Mouse (Mus musculus) embryonic facial prominence, embryonic 10.5 days (tissue): ENCODE measurements at regions not wholly inside any gene's neighbourhood (a gene's known extent, or its start where the extent isn't known, plus 50 kb on each side); places are given as distances from the start of the nearest gene placed in this dataset.

Experiments used
- DNase-seq: peaks from one replicate; pipeline ENCODE4 v3.0.0-alpha.2; 2017; ENCODE audit warnings: low spot score
- H3K27ac ChIP-seq: fragments of 300-500 bp; sonication (generic); replicated peaks from 2 replicates; pipeline ENCODE4 v1.5.1; 2016; ENCODE audit warnings: mild to moderate bottlenecking
- H3K27me3 ChIP-seq: fragments of 300-500 bp; sonication (generic); replicated peaks from 2 replicates; pipeline ENCODE4 v1.6.1; 2016; ENCODE audit warnings: low read depth, mild to moderate bottlenecking; ENCODE audit not compliant: poor library complexity, severe bottlenecking
- H3K36me3 ChIP-seq: fragments of 300-500 bp; sonication (generic); replicated peaks from 2 replicates; pipeline ENCODE4 v1.6.1; 2016; ENCODE audit warnings: mild to moderate bottlenecking, moderate library complexity
- H3K4me1 ChIP-seq: fragments of 300-500 bp; sonication (generic); 2 replicates; pipeline ENCODE4 v1.6.1; 2016
- H3K4me3 ChIP-seq: fragments of 300-500 bp; sonication (generic); 2 replicates; pipeline ENCODE4 v1.5.1; 2016; ENCODE audit warnings: mild to moderate bottlenecking, moderate library complexity
- H3K9me3 ChIP-seq: fragments of 300-500 bp; sonication (generic); 2 replicates; pipeline ENCODE4 v1.6.1; 2016; ENCODE audit warnings: mild to moderate bottlenecking
- WGBS: fragments of 180-500 bp; shearing (Covaris S2); methylation state at CpG from one replicate; pipeline ENCODE4 v1.1.7; 2016; 5-methylcytosine and 5-hydroxymethylcytosine counted together

DNA sequence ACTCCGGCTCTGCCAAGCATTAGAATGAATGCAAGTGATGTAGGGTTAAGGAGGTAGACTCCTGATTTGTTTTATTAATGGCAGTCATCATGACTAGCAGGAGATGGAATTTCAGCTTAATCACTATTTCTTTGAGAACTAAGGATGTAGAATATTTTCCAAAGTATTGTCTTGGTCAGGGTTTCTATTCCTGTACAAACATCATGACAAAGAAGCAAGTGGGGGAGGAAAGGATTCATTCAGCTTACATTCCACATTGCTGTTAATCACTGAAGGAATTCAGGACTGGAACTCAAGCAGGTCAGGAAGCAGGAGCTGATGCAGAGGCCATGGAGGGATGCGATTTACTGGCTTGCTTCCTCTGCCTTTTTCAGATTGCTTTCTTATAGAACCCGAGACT is 195.4 kb upstream of the Tmem72 start:
- Histone ChIP-seq H3K4me1 (peaks cover 2% of the 10 kb centered on the region; the same call in 1 of the 2 replicates), H3K4me3 (no peak overlapping the region), H3K27ac (no peak overlapping the region), H3K27me3 (no peaks in the 10 kb centered on the region), H3K9me3 (no peaks in the 10 kb centered on the region), H3K36me3 (no peaks in the 10 kb centered on the region)
- DNase-seq: no peak
- WGBS: 77% methylated on average over 3 of the region's 3 CpGs

DNA sequence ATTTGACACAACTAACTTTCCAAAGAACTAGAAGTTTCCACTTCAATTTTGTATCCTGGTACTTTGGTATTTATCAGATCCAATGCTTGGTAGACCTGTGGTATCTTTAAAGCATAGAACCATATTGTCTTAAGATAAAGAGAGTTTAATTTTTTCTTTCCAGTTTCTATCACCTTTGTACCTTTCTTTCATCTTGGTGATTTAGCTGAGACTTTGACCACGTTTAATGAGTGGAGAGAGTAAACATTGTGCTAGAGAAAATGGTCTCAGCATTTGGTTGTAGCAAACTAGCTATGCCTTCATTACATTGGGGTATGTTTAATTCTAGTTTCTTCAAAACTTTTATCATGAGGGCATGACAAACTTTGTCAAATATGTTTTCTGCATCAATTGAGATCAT is 197.4 kb upstream of the Tmem72 start:
- no peaks in the 10 kb centered on the region for H3K9me3 ChIP-seq
- H3K27ac ChIP-seq: no peak overlapping the region
- H3K4me1 ChIP-seq: peaks cover 3% of the 10 kb centered on the region; the same call in 1 of the 2 replicates
- 76% methylated on average over 1 of the region's 1 CpGs for WGBS
- H3K36me3 ChIP-seq: no peaks in the 10 kb centered on the region
- no peak overlapping the region for H3K4me3 ChIP-seq
- no peak for DNase-seq
- no peaks in the 10 kb centered on the region for H3K27me3 ChIP-seq

DNA sequence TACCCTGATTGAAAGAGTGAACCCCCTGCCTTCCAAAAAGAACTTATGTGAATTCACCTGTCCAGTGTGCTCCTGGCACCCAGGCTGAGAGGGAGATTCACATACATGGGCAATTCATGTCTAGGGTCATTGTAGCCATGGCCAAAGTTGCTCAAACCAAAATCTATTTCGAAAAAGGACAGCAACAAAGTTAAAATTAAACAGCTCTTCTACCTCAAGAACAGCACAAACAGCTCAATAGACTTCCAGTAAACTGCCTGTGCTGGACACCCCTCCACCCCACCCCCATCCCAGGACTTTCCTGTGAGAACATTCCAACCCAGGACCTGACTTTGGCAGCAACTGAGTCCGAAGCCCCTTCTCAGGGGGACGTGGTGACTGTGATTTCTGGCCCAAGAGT is 218.3 kb upstream of the Tmem72 start:
- H3K4me1 ChIP-seq: no peaks in the 10 kb centered on the region
- H3K9me3 ChIP-seq: no peaks in the 10 kb centered on the region
- no peaks in the 10 kb centered on the region for H3K36me3 ChIP-seq
- no peak overlapping the region for H3K27ac ChIP-seq
- no peak overlapping the region for H3K4me3 ChIP-seq
- no peak for DNase-seq
- WGBS: 87% methylated on average over 3 of the region's 3 CpGs
- H3K27me3 ChIP-seq: no peaks in the 10 kb centered on the region

DNA sequence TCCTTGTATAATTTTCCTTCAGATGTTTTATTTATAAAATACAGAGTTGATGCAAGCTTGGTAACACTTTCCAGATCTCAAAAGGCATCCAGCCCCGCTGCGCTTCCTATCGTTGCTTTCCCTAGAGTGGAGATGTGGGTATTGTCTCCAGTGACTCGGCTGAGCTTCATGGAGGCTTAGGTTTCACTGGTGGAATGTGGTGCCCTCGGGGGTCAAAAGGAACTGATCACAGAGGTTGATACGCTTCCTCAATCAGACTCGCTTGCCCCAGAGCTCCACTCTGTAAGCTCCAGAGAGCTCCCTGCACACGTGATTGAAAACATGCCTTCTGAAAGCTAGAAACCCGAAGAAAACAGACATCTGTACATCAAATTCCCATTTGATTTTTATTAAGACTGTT is 224.9 kb upstream of the Tmem72 start:
- DNase-seq: peak; percentile 79
- peaks cover 37% of the 10 kb centered on the region for H3K4me1 ChIP-seq
- WGBS: 21% methylated on average over 9 of the region's 9 CpGs
- H3K4me3 ChIP-seq: no peak overlapping the region
- H3K36me3 ChIP-seq: no peaks in the 10 kb centered on the region
- H3K27ac ChIP-seq: no peak overlapping the region; the same call in 1 of the 2 replicates
- no peaks in the 10 kb centered on the region for H3K9me3 ChIP-seq
- H3K27me3 ChIP-seq: no peaks in the 10 kb centered on the region

DNA sequence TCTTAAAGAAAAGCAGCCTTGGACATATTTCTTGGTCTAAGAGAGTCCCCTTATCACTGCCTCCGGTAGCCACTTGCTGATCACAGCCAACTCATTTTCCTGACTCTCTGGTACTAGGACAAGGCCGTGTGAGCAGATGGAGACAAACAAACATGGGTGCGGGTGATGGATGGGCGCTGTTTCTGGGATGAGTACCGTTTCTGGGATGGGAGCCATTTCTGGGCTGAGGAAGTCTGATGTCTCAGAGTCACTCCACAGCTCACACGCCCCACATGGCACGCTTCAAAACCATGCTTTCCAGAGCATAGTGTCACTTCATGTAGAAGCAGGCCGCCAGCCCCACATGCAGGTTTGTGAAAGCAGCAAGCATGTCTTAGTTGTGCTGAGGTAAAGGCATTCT is 225.6 kb upstream of the Cxcl12 start:
- no peaks in the 10 kb centered on the region for H3K36me3 ChIP-seq
- 0 out of 2 replicates have a peak overlapping the region, but pooled peaks have one; percentile 7 for H3K27ac ChIP-seq
- DNase-seq: no peak
- WGBS: 95% methylated on average over 8 of the region's 8 CpGs
- H3K27me3 ChIP-seq: no peaks in the 10 kb centered on the region
- H3K9me3 ChIP-seq: no peaks in the 10 kb centered on the region
- peaks cover 42% of the 10 kb centered on the region for H3K4me1 ChIP-seq
- H3K4me3 ChIP-seq: no peak overlapping the region

DNA sequence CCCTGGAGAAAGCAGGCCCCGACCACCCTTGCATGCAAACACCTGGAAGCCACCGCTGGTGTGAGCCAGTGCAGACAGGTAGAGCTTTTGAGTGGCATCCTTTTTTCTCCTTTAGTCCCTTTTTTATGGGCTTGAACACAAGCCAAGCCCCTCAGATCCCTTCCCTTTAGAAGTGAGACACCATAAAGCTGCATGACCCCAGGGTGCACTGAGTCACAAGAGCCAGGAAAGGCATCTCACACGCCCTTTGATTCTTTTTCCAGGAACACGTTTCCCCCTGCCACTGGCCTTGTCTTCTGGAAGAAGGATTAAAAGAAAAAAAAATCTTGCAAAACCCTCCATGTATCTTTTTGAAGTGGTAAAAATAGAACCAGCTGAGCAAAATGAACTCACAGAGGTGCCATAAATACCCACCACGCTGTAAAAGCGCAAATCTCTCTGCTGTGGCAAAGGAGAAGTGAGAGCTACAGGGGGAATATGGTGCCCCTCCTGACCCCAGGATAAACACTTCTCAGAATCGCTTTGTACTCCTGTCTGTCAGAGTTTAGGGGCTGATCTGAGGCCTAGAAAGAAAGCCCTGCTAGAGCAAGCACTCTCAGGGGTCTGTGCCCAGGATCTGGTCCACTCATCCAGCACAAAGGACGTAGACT is 222.1 kb upstream of the Cxcl12 start:
- H3K9me3 ChIP-seq: no peaks in the 10 kb centered on the region
- 30% methylated on average over 8 of the region's 8 CpGs for WGBS
- peaks cover 35% of the 10 kb centered on the region for H3K4me1 ChIP-seq
- no peaks in the 10 kb centered on the region for H3K36me3 ChIP-seq
- H3K27me3 ChIP-seq: no peaks in the 10 kb centered on the region
- peak overlapping the region; percentile 73 for H3K27ac ChIP-seq
- H3K4me3 ChIP-seq: no peak overlapping the region
- DNase-seq: no peak

DNA sequence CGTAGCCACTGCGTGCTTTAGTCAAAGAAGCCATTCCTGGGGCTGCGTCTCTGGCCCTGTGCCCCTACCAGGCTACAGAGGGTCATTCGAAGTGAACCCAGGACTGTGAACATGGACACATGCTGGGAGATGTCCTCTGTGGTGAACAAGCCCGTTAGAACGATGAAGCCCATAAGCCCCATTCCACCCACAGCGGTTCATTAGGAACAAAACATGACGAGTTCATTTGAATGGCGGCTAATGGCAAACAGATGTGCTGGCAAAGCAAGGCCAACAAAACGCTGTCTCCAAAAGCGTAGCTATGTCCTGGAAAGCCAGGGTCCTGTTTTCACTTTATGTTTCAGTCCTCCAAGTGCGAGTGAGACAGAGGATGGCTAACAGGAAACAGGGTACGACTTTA is 208.7 kb upstream of the Cxcl12 start:
- H3K36me3 ChIP-seq: no peaks in the 10 kb centered on the region
- 42% methylated on average over 13 of the region's 13 CpGs for WGBS
- peaks cover 32% of the 10 kb centered on the region for H3K4me1 ChIP-seq
- H3K27me3 ChIP-seq: no peaks in the 10 kb centered on the region
- H3K4me3 ChIP-seq: no peak overlapping the region
- peak overlapping the region; percentile 89 for H3K27ac ChIP-seq
- no peaks in the 10 kb centered on the region for H3K9me3 ChIP-seq
- DNase-seq: peak; percentile 77

DNA sequence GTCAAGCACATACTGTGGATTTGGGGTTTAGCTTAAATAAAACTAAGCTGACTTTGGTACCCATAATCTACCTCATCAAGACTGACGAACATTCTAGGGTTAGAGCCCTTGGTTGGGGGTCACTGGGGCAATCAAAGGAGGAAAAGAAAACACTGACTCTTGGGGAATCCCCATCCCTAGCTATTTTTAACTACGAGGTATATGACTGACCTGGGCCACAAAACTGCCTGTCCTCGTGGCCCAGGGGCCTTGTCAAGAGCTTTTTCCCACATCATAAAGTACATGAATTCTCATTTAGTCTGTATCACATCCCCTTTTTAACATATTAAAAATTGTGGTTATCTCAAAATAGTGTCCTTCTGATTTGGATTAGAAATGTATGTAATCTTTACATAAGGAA is 207.7 kb upstream of the Cxcl12 start:
- 35% methylated on average over 3 of the region's 3 CpGs for WGBS
- Histone ChIP-seq H3K4me1 (peaks cover 32% of the 10 kb centered on the region), H3K27me3 (no peaks in the 10 kb centered on the region), H3K36me3 (no peaks in the 10 kb centered on the region), H3K9me3 (no peaks in the 10 kb centered on the region), H3K4me3 (no peak overlapping the region), H3K27ac (peak overlapping the region; percentile 89)
- no peak for DNase-seq

DNA sequence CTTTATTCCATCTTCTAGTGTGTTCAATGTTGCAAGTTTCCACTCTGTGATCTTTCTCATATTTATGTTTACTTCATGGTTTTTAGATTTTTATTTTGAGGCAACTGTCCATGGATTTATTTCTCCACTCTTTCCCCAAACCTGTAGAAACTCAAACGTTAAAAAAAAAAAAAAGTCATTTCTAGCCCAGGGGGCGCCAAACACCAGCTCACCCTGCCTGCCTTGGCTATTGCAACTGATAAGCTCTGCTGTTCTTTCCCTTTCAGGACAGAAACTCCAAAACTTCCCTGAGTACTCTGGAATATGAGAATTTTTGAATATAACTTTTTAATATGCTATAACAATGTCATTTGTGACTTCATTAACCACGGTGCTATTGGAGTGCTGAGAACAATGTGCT is 201.9 kb upstream of the Cxcl12 start:
- H3K27me3 ChIP-seq: no peaks in the 10 kb centered on the region
- H3K27ac ChIP-seq: no peak overlapping the region
- H3K36me3 ChIP-seq: no peaks in the 10 kb centered on the region
- no peak for DNase-seq
- peaks cover 21% of the 10 kb centered on the region for H3K4me1 ChIP-seq
- no peak overlapping the region for H3K4me3 ChIP-seq
- 29% methylated on average over 3 of the region's 3 CpGs for WGBS
- no peaks in the 10 kb centered on the region for H3K9me3 ChIP-seq

DNA sequence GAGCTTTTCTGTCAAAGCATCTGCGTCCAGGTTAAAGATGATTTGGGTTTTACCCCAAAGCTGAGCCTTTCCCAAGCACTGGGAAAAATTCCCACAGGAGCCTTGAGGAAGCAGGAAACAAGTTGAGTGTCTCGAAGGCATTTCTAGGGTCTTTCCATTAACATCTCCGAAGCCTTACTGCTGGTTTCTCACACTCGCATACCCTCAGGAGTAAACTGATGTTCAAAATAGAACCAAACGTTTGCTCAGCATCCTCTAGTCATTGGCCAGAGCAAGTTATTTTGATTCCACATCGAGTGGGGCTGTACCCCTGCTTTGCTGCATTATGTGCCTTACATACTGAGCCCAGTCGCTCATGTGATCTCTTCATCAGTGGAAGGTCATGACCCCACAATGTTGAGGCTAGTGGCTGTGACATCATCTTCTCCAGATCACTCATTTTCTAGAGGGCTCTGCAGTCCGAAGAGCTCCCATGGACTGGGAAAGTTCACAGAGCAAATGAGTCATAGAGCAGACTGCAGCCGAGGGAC is 198.9 kb upstream of the Cxcl12 start:
- Histone ChIP-seq H3K36me3 (no peaks in the 10 kb centered on the region), H3K4me1 (peaks cover 9% of the 10 kb centered on the region), H3K4me3 (no peak overlapping the region), H3K9me3 (no peaks in the 10 kb centered on the region), H3K27me3 (no peaks in the 10 kb centered on the region), H3K27ac (no peak overlapping the region)
- no peak for DNase-seq
- WGBS: 69% methylated on average over 9 of the region's 9 CpGs

DNA sequence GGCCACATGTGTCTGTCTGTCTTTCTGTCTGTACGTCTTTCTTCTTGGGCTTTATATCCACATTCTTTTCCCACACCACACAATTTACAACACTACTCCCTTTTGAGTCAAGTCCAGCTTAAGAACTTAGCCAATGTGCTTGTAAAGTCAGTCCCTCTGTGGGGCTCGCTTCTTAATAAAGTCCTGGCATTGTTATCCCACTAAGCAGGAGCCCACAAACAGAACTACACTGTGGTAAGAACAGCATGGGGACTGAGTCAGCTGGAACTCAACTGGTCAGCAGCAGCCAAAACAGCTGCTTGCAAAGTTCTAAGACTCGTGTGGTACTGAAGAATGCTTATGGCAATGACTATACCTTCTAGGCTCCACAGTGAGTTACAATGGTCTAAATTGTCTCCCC is 193.5 kb upstream of the Cxcl12 start:
- DNase-seq: no peak
- H3K9me3 ChIP-seq: no peaks in the 10 kb centered on the region
- 85% methylated on average over 3 of the region's 3 CpGs for WGBS
- H3K27me3 ChIP-seq: no peaks in the 10 kb centered on the region
- no peaks in the 10 kb centered on the region for H3K36me3 ChIP-seq
- H3K4me1 ChIP-seq: peaks cover 2% of the 10 kb centered on the region
- no peak overlapping the region for H3K4me3 ChIP-seq
- H3K27ac ChIP-seq: no peak overlapping the region

DNA sequence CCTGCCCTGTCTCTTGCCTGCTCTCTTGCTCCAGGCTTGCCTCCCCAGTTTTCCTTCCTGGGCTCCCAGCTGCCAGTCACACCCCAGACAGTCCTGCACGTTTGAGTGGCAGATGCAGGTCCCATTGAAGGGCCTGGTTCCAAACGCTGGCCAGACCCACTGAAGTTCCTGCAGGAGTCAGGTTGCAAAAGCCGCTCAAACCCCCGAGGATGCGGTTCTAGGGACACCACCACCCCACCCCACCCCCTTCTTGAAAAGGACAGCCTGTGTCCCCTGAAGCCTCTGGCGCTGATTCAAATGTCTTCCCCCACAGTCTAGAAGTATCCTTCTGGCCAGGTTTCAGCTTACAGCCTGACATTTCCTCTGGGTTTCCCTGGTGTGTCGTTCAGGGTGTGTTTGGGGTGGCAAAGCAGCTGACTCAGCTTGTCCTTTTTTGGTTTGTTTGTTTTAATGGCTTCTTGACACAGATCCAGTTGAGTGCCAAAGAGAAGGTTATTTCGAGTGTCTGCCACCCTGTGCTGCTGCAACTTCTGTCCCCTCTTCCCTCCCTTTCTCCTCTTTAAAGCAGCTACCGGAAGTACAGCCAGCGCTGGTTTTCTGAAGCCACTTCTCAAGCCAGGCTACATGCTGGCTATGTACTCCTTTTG is 187.9 kb upstream of the Cxcl12 start:
- peak; percentile 62 for DNase-seq
- no peaks in the 10 kb centered on the region for H3K9me3 ChIP-seq
- H3K27me3 ChIP-seq: 0 out of 2 replicates have a peak, but pooled peaks cover 4% of the 10 kb centered on the region
- H3K27ac ChIP-seq: peak overlapping the region; percentile 82
- H3K4me1 ChIP-seq: peaks cover 18% of the 10 kb centered on the region
- no peaks in the 10 kb centered on the region for H3K36me3 ChIP-seq
- H3K4me3 ChIP-seq: peak overlapping the region; percentile 34
- WGBS: 4% methylated on average over 10 of the region's 10 CpGs

DNA sequence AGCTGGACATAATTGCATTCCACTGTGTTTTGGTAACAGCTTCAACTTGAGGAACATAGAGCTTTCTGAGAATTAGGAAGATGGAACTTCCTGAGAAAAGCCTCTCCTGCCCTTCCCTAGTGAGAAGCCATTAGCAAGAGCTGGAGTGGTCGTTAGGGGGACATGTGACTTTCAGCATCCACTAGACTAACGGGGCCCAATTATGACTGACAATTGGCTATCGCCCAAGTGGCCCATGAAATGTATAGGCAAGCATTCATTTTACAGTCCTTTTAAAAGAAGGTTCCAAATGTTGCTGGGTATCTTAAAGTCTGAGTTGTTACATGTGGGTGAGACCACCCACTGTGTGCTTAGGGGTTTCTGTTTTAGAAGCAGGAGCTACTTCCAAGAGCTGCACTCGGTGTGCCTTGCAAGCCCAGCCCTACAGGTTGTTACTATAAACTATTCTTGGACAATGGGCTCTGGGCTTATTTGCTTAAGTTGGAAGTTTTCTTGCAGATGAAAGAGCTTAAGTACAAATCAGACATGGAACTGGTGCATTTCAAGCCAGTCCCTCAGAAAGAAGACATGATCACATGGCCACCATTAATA is 183.1 kb upstream of the Cxcl12 start:
- Histone ChIP-seq H3K36me3 (no peaks in the 10 kb centered on the region), H3K9me3 (no peaks in the 10 kb centered on the region), H3K4me1 (peaks cover 27% of the 10 kb centered on the region), H3K4me3 (no peak overlapping the region), H3K27ac (no peak overlapping the region), H3K27me3 (0 out of 2 replicates have a peak, but pooled peaks cover 4% of the 10 kb centered on the region)
- 71% methylated on average over 4 of the region's 4 CpGs for WGBS
- no peak for DNase-seq
